Mouse (Mus musculus) right cerebral cortex, adult 2 months (tissue): Measurements from ENCODE around the gene Mea1.

Experiments
- DNase-seq, 2 experiments: peaks; one replicate each; pipeline ENCODE4 v3.0.0; 2021 to 2022; ENCODE audit warnings: low spot score in 2 of 2

The Mea1 gene

DNA sequence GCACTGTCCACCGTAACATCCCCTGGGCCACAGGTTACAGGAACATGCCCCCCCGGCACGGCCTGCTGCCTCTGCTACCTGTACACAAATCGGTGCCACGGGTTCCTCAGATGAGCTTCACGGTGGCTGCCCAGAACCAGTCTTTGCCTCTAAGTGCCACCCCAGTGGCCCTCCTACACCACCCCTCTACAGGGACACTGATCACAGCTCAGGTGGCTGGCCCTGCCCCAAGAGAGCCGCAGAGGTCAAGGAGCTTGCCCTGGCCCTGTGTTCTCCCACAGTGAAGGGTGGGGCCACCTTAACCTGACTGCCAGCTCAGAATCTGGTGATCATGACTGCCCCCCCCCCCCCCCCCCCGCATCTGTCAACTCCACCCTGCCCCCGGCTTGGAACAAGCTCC lies at the start of gene Mea1:
TSS of gene Mea1 (plus strand) at position 378 of the 400 bp plus-strand sequence.
- DNase-seq: no peak

- DNase-seq: no peak
Measured at GRCm38 (mm10) chr17:46629685-46630441, 48.7 kb upstream of the Mea1 start.

DNA sequence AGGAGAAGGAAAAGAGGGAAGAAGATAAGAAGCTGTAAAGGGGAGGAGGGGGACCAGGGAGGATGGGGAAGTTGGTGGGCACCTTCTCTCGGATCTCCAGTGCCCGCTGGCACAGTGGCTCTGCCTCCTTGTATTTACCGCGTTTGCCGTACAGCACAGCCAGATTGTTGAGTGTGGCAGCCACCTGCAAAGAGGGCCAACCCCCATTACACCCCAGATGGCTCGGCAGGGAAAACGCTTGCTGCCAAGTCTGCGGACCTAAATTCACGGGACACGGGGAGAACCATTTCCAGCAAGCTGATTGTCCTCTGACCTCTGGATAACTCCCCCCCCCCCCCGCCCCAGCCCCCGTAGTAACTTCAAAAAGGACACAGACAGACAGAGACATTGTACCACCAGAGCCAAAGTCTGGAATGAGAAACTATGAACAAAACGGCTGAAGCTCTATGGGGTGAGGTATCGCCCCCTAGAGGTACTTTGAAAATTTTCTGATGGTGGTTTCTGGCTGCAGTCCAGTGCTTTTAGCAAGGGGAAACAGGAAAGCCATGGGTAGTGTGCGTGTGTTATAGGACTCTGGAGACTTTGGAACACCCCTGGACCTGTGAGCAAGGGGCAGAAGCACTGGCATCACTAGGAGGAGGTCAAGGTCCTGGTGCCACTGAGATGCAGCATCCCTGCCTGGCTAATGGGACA lies 41.6 kb upstream of the Mea1 start:
- DNase-seq: peak; percentile 72 to 74

- DNase-seq: no peak
Measured at GRCm38 (mm10) chr17:46639929-46640328, 38.7 kb upstream of the Mea1 start.

DNA sequence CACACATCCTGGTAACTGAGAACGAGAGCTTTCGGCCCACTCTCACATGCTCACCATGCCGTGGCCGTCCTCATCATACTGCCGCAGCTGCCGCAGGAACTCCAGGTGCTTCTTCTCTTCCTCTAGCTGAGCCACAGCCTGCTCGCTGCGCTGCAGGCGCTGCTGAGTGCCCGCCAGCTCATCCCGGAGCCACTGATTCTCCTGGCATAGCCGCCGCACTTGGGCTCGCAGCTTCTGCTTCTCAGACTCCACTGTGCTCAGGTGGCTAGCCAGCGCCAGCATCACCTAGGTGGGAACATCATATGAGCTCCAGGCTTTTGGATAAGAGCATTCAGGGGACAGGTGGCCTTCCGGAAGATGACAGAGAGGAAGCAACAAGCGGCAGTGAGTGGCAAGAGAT lies 36.5 kb upstream of the Mea1 start:
- DNase-seq: no peak

DNA sequence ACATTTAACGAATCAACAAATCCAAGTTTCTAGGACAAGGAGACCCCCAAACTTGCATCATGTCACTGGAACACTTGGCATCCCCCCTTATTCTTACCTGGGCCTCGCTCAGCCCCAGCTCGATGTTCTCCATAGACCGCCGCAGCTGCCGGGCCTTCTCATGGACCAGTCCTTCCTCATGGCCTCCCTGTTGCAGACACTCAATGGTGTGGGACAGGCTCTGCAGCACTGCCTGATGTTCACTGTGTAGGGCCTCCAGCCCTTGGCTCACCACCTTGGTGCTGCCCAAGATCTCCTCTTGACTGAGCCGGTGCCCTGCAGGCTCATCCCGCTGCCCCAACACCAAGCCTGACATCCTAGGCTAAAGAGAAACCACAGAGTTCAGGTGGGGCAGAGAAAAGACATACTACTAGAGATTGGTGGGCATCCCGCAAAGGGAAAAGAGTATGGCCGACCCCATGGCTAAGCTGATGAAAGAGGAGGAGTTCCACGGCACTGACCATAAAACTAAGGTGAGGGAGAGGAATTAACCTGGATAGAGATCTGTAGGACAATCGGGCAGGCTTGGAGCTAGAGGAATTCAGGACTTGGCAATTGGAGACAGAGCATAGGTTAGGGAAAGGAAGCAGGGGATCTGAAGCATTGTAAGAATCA lies 34.3 kb upstream of the Mea1 start:
- no peak for DNase-seq

GRCm38 (mm10) chr17:46644916-46645475 lies 33.6 kb upstream of the Mea1 start:
- DNase-seq: no peak

DNA sequence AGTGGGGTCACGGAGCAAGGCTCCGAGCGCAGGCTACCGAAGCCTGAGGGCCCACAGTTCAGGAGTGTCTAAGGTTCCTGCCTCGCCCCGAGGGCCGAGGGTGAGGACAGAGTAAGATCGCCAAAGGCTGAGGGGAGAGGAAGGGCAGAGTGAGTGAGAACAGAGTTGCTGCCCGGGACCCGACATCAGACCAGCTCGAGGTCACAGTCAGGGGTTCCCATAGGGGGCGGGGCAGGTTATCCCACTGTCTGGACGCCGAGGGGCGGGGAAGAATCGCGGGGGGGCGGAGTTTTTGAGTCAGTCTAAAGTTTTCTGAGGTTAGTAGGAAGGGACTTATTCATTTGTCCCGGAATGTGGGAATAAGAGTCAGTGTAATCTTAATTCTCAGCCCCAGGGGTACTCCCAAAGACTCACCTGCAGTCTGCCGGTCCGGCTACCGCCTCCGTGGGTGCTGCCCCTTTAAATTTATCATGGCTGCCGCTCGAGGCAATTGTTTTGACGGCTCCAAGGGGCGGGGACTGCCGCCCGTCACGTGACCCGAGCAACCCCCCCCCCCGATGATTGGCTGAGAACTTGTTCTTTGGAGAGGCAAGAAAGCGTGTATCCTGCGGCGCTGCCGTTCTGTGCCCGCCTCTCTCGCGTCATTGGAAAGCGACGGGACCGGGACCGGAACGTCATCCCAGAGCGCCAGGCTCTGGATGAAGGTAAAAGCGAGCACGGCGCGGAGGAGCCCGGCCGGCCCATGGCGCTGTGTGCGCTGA lies 32.9 kb upstream of the Mea1 start, which contains the start of the genes Klc4 and Mrpl2:
TSS of gene Klc4 (minus strand) at position 462 of the 761 bp plus-strand sequence.
TSS of gene Mrpl2 (plus strand) at position 669 of the 761 bp plus-strand sequence.
- peak; percentile 100 for DNase-seq

DNA sequence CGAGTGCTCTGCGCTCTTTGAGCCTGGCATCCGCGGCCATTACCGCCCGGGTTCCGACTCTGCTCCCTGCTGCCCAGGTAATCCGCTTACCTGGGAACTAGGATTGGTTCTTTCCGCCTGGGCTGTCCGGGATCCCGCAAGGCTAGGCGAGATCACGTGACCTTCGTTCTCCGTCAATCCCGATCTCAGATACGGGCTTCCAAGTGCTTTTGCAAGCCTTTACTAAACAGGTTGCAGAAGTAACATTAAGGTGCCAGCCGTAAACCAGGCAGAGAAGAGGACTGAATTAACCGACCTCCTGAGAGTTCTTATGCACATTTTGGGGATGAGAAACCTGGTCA lies 32.3 kb upstream of the Mea1 start:
- DNase-seq: no peak

- DNase-seq: no peak
Measured at GRCm38 (mm10) chr17:46647279-46647678, 31.3 kb upstream of the Mea1 start.

GRCm38 (mm10) chr17:46648436-46648835 lies 30.2 kb upstream of the Mea1 start:
- DNase-seq: no peak

DNA sequence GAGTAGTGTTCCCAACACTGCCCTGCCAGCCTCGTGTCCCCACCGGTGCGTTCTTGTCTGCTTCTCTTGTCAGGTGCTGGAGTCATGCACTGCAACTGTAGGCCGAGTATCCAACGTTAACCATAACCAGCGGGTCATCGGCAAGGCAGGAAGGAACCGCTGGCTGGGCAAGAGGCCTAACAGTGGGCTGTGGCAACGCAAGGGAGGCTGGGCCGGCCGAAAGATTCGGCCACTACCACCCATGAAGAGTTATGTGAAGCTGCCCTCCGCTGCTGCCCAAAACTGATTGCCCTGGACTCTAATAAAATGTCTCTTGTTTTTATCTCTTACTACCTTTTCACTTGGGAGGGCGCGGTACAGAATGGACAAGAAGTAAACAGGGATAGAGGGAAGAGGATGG lies 28.8 kb upstream of the Mea1 start:
- DNase-seq: no peak

GRCm38 (mm10) chr17:46650232-46651031 lies 28.2 kb upstream of the Mea1 start, which contains the start of gene Cul7:
Cul7 (plus strand) TSS chr17:46650337.
- peak; percentile 87 to 89 for DNase-seq

DNA sequence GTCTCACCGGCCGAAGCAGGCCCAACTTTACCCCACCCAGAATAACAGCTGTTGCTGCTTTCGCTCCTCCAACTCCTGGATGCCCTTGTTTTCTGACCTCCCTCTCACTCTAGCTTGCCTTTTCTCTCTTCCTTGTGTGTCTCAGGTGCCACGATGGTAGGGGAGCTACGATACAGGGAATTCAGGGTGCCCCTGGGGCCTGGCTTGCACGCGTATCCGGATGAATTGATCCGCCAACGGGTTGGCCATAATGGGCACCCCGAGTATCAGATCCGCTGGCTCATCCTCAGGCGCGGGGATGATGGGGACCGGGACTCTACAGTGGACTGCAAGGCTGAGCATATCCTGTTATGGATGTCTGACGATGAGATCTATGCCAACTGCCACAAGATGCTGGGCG lies 27.3 kb upstream of the Mea1 start:
- DNase-seq: no peak

DNA sequence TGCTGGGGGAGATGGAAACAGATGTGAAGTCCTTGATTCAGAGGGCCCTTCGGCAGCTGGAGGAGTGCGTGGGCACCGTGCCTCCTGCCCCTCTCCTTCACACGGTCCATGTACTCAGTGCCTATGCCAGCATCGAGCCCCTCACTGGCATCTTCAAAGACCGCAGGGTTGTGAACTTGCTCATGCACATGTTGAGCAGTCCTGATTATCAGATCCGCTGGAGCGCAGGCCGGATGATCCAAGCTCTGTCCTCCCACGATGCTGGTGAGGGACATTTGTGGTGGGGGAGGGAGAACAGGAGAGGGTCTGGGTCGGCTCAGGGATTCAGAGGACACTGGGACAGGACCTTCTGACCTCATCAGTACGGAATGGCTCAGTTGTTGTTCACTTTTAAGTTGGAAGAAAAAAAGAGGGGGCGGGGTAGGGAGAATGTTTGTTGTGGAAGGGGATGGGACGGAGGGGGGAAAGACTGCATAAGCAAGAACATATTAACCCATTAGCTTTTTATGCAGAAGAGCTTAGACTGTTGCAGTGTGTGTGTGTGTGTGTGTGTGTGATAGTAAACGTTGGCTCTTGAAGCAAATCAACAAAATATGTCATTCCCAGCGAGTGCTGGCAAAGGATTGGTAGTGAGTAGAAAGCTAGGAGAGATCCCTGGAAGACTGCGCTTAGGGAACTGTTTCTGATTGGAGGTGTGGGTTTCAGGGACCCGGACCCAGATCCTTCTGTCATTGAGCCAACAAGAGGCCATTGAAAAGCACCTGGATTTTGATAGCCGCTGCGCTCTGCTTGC lies 26.6 kb upstream of the Mea1 start:
- no peak for DNase-seq

DNA sequence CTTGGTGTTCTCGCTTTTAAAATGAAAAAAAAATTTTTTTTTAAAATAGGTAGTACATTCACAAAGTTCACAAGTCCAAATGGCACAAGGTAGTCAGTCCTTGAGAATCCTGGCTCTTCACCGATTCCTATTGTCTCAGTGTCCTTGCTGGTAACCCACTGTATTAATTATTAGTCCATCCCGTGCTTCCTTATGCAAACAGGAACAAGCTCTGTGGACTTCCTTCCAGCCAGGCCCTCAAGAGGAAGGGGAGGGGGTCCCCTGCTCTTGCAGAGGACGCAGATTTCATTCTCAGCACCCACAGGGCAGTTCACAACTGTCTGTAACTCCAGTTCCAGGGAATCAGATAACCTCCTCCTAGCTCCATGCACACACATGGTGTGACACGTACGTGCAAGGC lies 22.5 kb upstream of the Mea1 start:
- no peak for DNase-seq

DNA sequence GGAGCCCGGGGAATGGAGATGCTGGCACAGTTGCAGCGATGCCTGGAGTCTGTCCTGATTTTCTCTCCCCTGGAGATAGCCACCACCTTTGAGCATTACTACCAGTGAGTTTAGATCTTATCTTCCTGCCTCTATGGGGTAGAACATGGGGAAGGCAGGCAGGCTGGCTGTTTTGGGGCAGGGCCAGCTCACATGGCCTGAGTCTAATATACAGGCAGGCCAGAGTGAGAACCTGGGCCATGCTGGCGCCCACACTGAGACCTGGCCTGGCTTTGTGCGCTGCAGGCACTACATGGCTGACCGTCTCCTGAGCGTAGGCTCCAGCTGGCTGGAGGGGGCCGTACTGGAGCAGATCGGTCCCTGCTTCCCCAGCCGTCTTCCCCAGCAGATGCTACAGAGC lies 17.2 kb upstream of the Mea1 start:
- DNase-seq: no peak

GRCm38 (mm10) chr17:46661981-46662380 lies 16.6 kb upstream of the Mea1 start:
- DNase-seq: no peak

- no peak for DNase-seq
Measured at GRCm38 (mm10) chr17:46662730-46663129, 15.9 kb upstream of the Mea1 start.

DNA sequence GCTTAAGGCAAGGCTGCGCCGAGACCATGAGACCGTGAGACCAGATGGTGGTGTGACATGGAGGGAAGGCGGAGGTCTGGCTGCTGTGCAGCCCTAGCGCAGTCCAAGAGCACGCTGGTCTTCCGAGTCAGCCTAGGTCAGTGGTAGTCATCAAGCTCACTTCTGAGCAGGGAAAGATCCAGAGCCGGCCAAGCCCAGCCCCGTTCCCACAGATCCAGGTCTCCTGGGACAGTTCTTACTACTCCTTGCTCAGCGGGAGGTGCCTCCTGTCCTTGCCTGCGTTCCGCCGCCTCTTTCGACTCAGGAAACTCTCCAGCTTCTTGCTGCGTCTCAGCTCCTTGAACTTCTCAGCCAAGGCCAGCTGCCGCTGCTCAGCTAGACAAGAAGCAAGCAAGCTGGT lies 10.9 kb upstream of the Mea1 start:
- DNase-seq: no peak
